Mouse (Mus musculus): ENCODE results near the gene Xkr8.
"Not testable (repeated sequence)": the region's sequence is repeated elsewhere in the genome, so short reads cannot be mapped to it uniquely, and the experiment has no call there.

Xkr8 gene

DNA sequence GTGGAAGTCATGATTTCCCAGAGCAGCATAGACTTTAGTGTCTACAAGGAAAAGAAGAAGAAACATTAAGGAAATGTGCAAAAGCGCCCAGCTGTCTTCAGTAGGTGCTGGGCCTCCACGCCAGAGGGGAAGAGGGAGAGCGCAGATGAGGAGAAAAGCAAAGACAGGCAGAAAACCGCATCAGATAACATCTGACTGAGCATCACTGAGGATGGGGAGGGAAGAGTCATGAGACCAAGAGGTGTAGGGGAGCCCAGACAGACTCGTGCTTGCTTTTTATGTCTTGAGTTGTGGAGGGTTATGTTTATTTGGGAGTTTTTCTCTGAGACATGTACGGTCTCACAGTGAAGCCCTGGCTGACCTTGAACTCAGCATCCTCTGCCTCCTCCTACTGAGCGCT is 9.1 kb upstream of the Xkr8 start:
- in situ Hi-C loops (cut with MboI; ENCODE audit: unreplicated experiment in 2 of 2), result no loop called here

DNA sequence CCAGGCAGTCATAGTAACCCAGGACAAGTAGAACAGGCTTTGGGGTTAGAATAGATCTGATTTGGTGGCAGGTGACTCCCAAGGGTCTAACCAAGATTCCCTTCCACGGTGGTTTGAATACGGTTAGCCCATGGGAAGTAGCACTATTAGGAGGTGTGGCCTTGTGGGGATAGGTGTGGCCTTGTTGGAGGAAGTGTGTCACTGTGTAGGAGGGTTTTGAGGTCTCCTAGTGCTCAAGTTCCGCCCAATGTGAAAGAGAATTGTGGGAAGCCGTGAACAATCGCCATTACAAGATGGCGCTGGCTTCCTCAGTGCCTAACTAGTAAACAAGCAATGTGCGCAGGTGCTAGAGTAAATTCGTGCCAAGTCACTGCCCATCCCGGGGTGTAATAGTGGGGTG is 4.8 kb upstream of the Xkr8 start:
- in situ Hi-C loops (cut with MboI; ENCODE audit: unreplicated experiment in 2 of 2), result not testable (repeated sequence)

DNA sequence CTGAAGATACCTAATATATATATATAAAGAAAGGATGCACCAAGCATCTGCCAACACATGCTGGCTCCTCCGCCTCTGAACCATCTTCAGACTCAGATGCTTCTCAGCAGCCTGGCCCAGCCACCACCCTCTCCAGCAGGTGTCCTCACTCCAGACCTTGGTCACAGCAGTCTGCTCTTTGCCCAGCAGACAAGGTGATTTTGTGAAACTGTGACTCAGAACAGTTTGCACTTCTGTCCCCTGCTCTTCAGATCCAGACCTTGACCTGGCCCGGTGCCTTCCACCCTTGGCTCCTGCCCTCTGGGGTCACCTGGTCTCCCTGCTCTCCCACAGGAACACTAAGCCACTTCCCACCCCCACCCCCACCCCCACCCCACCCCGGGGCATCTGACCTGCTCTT is 3.5 kb upstream of the Xkr8 start:
- in situ Hi-C loops (cut with MboI; ENCODE audit: unreplicated experiment in 2 of 2), result no loop called here

DNA sequence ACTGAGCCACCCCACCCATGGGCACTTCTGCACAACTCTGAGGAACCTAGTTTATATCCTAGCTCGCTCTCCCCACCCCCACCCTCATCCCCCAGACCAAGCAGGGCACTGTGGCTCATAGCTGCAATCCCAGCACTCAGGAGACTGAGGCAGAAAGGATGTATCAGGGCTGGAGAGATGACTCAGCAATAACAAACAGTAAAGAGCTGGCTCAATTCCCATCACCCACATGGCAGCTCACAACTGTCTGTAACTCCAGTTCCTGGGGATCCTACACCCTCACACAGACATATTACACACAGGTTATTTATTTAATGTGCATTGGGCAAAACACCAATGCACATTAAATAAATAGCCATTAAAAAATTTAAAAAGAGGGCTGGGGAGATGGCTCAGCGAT is 3.0 kb upstream of the Xkr8 start:
- in situ Hi-C loops (cut with MboI; ENCODE audit: unreplicated experiment in 2 of 2), result no loop called here

DNA sequence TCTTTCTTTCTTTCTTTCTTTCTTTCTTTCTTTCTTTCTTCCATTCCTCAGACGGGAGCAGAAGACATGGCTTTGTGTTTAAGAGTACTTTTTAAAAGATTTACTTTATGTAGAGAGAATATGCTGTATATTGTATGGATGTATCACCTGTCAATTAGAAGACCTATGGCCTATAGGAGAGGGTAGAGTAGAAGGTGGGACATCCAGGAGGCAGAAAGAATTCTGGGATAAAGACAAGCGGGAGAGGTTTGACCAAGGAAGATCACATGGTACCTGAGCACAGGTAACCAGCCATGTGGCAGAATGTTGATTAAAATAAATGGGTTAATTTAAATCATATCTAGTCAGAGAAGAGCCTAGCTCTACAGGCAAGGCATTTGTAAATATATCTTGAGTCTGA is 2.4 kb upstream of the Xkr8 start:
- in situ Hi-C loops (cut with MboI; ENCODE audit: unreplicated experiment in 2 of 2), result loop anchor here in 1 of 2 experiments (5.0 kb wide), 2 partner anchors 33 to 88 kb away; partner anchors contain the start of gene Rpa2

DNA sequence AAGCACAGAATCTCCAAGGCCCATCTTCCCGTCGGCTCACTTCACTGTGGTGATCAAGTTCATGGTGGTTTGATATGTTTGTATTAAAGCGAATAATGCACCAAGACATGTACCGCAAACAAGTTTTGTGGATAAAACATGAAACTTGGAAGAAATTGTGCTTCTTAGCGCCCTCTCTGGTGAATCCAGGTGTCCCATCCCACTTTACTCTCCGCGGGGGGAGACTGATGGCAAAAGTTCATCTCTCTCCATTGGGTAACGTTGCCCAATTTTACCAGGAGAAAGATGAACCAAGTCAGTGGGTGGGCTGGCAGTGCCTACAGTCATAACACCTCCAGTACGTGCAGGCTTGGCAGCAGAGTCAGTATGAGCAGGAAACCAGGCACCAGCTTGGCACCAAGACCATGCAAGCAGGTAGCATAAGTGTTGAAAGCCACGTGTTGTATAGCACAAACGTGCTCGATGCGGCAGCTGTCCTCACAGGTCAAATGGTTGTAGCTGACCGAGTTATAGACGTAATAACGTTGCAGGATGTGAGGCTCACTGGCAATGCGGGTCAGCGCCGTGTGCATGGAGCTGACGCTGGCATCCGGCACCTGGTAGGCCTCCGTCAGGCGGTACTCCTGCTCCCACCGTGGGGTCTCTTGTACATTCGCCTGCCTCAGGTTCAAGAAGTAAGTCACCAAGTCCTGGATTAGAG is 875 bp upstream of the Xkr8 start:
- in situ Hi-C loops (cut with MboI; ENCODE audit: unreplicated experiment in 2 of 2), result loop anchor here in 1 of 2 experiments (5.0 kb wide), 2 partner anchors 34 to 89 kb away; partner anchors contain the start of gene Rpa2

DNA sequence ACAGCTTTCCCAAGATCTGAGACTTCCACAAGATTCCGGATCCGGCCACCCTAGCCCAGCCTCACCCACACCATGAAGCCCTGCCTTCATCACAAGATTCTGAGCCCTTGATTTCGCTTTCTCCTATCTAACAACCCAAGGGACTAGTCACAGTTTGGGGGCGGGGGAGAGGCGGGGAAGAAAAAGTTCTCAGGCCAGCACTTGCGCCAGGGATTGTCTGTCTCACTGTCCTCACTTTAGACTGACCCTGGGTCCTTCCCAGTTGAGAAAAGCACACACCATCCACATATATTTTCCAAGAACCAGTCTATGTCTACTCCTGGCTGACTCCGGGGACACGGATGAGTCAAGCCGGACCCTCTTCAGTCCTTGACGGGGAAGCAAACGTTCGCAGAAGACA is 730 bp downstream of the Xkr8 start:
- in situ Hi-C loops (cut with MboI; ENCODE audit: unreplicated experiment in 2 of 2), result loop anchor here in 1 of 2 experiments (5.0 kb wide), 2 partner anchors 36 to 91 kb away; partner anchors contain the start of gene Rpa2

DNA sequence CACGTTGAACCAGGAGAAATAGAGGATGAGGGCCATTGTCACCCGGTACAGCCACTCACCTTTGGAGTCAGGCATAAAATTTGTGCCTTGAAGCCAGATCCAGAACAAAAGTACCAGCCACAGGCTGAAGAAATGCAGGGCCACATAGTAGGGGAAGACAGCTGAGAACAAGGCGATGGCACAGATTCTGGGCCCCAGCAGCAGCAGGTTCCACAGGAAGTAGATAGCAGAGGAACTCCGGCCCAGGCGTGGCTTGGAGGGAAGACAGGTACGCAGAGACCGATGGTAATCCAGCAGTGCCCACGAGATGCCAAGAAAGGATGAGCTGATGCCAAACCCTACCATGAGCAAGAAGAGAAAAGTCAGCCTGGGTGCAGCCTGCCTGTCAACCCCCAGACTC is 4.1 kb downstream of the Xkr8 start:
- in situ Hi-C loops (cut with MboI; ENCODE audit: unreplicated experiment in 2 of 2), result no loop called here

DNA sequence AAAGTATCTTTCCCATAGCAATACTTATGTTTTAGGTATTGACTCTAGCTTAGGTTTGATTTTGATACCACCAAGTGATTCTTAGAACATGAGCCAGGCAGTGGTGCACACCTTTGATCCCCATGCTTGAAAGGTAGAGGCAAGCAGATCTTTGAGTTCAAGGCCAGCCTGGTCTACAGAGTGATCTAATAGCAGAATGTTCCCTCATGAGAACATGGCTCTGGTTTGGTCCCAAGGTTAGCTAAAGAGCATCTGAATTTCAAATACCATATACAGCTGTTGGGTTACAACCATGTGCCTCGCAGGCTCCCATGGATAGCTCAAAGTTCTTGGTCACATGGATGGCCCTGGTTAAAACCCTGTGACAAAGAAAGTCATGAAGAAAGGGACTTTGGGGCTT is 14.1 kb downstream of the Xkr8 start:
- in situ Hi-C loops (cut with MboI; ENCODE audit: unreplicated experiment in 2 of 2), result no loop called here

DNA sequence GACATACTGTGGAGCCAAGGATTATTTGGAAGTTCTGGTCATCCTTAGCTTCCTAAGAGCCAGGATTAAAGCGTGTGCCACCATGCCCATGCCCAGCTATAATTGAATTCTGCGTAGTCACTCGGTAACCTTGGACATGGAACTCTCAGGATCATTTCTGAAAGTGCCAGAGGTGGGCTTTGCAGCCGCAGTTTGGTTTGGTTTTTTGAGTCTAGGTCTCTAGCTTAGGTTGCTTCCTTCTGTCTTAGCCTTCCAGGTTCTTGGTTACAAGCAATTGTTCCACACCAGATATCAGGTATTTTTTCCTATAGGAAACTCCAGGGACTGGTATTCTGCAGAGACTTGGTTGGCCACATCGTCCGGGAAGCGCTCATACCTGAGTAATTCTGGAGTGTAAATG is 19.2 kb downstream of the Xkr8 start:
- in situ Hi-C loops (cut with MboI; ENCODE audit: unreplicated experiment in 2 of 2), result no loop called here

DNA sequence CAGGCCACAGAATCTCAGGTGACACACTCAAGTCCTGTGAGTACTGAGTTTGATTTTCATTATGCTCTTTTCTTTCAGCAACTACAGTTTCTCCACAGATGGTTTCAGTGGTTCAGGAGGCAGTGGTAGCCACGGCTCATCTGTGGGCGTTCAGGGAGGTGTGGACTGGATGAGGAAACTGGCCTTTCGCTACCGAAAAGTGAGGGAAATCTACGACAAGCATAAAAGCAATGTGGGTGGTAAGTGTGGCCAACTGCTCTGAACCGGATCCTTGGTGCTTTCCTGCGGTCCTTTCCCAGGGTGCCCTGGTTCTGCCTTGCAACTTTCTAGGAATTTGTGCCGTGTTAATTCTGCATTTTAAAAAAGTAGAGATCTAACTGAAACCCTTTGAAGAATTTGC is 25.5 kb downstream of the Xkr8 start:
- in situ Hi-C loops (cut with MboI; ENCODE audit: unreplicated experiment in 2 of 2), result no loop called here

DNA sequence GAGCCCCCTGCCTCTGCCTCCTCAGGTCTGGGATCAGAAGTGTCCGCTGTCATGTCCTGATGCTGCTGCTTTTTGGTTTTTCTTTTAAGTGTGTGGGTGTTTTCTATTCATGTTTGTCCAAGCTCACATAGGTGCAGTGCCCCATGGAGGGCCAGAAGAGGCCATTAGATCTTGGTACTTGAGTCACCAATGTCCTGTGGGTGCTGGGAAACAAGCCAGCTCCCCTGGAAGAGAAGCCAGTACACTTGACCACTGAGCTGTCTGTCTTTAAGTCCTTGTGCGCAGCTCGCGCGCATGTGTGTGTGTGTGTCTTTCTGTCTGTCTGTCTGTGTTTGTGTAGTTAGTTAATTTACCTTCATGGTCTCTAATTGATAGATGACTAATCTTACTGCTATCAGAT is 30.3 kb downstream of the Xkr8 start:
- in situ Hi-C loops (cut with MboI; ENCODE audit: unreplicated experiment in 2 of 2), result no loop called here

DNA sequence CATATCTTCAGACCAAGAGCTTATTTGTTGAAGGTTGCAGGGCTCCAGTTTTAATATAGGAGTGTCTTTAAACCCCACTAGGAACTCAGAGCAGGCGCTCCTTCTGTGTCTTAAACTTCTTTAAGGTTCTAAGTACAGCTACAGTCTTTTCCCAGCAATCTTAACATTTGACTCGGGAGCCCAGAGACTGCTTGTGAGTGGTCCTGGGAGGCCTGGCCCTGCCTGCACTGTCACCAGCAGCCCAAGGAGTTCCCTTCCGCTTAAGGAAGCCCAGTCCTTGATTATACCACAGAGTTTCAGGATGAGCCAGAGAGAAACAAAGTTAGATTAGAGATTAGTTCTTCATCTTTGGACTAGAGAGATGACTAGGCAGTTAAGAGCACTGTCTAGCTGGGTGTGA is 39.0 kb downstream of the Xkr8 start:
- in situ Hi-C loops (cut with MboI; ENCODE audit: unreplicated experiment in 2 of 2), result no loop called here

DNA sequence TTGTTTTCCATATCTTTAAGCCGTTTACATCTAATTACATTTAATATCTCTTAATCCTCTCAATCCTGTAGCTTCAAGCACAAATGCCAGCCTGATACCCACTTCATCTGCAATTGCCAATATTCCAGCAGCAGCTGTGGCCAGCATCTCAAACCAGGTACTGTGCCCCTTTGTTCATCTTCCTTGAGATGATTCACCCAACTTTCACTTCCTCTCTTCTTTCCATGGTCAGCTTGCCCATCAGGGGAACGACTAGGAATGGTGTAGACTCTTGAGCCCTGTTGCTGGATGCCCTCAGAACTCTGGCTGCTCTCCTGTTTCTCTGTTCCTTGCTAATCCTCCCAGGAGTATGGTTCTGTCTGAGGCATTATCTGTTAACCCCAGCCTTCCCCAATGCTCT is 42.7 kb downstream of the Xkr8 start:
- in situ Hi-C loops (cut with MboI; ENCODE audit: unreplicated experiment in 2 of 2), result no loop called here

DNA sequence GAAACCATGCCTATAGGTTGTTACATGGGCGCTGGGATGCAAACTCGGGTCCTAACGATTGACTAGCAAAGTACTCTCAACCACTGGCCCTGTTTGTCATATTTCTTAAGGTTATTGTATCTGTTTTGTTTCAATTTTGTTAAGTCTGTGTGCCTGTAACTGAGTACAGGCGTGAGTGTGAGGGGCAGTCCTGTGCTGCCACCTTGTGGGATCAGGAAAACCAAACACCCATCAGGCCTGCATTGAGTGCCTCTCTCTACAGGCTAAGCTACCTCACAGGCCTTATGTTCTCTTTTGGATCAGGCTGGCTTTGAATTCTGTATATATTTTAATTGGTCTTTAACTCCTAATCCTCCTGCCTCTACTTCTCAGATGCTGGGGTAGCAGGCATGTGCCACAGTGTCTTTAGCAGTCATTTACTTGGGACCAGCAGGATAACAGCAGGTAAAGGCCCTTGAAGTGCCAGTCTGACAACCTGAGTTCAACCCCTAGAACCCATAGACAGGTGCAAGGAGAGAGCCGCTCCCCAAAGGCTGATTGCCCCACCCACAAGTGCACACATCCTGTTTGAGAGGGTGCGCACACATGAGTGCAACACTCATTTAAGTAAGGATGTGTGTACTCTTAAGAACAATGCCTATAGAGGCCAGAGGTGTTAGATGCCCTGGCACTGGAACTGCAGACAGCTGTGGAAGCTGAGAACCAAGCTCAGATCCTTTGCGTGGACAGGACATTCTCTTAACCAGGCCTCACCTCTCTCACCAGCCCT is 55.4 kb downstream of the Xkr8 start:
- in situ Hi-C loops (cut with MboI; ENCODE audit: unreplicated experiment in 2 of 2), result loop anchor here in 1 of 2 experiments (5.0 kb wide), 1 partner anchor 130 kb away; no protein-coding TSS in a partner anchor

Measured in v-Abl transformed pro-B cells (cell line).